Mouse (Mus musculus) gastrocnemius, postnatal 14 days (tissue): Measurements from ENCODE around the gene Rimklb. TPM values are rescaled to one million over a fixed set of nuclear protein-coding genes. Genes with fewer than 3 reads are reported as not detected.

ENCODE experiments used
- DNase-seq: peaks from one replicate; pipeline ENCODE4 v3.0.0; 2021; ENCODE audit warnings: mixed read lengths
- intact Hi-C: fragments of 180-260 bp; cut with DNase I; formaldehyde crosslinking; loops from one replicate; pipeline ENCODE4 v1.15.1; 2025; ENCODE audit warnings: low total_unique reads
- total RNA-seq, 2 experiments: library from RNA; stranded (reverse); gene quantifications; 2 replicates each; pipeline ENCODE4 v1.2.3; 2021

Rimklb gene
- total RNA-seq, 2 experiments from 2014 or later: 1.00 to 2.4 TPM

- DNase-seq: no peak
Measured at GRCm38 (mm10) chr6:122445215-122445614, 53.3 kb downstream of the Rimklb start.

DNA sequence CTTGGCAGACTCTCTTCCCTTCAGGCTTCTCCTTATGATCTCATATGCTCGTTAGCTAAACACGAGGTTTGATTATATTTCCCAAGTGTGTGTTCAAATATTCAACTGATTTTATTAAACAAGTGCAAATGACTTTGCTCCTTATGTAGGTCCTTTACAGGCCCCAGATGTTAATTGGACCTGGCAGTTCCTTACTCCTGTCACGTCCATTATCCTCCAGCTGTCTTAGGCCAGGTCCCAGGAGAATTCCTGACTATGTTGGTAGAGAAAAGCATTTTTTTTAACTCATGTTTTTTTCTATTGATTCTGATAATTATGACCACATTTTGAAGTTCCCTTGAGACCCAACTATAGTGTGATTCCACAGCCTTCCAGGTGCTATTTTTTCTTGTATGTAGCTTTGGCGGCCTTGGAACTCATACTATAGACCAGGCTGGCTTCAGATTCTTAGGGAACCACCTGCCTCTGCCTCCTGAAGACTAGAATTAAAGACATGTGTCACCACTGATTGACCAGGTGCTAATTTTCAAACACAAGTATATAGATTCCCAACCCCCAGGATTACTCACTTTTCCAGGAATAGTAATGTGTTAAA lies 57.8 kb downstream of the Rimklb start:
- DNase-seq: no peak
- intact Hi-C loops: no loop called here

More at GRCm38 (mm10) chr6:122445215-122445614, 53.3 kb downstream of the Rimklb start:
- intact Hi-C loops: no loop called here

DNA sequence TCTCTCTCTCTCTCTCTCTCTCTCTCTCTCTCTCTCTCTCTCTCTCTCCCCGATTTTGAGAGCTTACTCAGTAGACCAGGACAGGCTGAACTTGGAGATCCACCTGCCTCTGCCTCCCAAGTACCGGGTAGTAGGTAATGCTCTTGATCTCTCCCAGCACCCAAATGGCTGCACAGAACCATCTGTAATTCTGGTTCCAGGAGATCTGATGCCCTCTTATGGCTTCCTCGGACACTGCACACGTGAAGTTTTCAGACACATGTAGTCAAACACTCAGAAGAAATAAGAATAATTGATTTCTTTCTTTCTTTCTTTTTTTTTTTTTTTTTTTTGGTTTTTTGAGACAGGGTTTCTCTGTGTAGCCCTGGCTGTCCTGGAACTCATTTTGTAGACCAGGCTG lies 59.3 kb downstream of the Rimklb start:
- no peak for DNase-seq
- intact Hi-C loops: no loop called here

DNA sequence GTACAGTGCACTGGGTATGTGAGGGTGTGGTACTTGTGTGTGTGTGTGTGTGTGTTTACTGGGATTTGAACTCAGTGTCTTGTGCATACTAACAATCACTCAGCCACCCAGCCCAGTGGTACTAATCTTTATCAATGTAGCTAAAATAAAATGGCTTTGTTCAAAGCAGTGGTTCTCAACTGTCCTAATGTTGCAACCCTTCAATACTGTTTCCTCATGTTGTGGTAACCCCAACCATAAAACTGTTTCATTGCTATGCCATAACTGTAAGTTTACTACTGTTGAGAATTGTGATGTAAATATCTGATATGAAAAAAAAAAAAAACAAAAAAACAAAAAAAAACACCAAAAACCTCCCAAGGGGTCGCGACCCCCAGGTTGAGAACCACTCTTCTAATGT lies 63.3 kb downstream of the Rimklb start:
- no peak for DNase-seq
- intact Hi-C loops: no loop called here

- intact Hi-C loops: no loop called here
- DNase-seq: no peak
Measured at GRCm38 (mm10) chr6:122427456-122427855, 71.1 kb downstream of the Rimklb start.

GRCm38 (mm10) chr6:122417015-122417414 lies 81.5 kb downstream of the Rimklb start:
- no peak for DNase-seq
- intact Hi-C loops: no loop called here

GRCm38 (mm10) chr6:122416347-122416746 lies 82.2 kb downstream of the Rimklb start:
- no peak for DNase-seq
- intact Hi-C loops: no loop called here

GRCm38 (mm10) chr6:122411281-122411680 lies 87.3 kb downstream of the Rimklb start:
- DNase-seq: no peak
- intact Hi-C loops: no loop called here

DNA sequence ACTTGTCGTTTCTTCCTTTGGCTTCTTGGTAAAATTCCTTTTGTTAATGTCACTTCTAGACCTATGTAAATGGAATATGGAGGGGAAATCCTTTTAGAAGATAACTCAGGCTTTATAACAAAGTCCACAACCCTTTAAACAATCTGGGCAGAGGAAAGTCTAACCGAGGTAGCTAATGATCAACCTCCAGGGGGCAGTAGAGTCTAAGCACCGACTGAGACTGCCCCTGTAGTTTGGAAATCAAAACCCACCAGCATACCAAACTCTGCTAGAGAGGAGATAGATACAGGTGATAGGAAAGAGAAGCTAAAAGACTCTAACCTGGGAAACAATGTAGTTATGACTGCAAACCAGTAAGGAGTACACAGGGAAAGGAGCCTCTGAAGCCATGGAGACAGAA lies 96.3 kb downstream of the Rimklb start:
- intact Hi-C loops: loop anchor here (10.0 kb wide), 1 partner anchor 163 kb away; no protein-coding TSS in a partner anchor
- DNase-seq: no peak

DNA sequence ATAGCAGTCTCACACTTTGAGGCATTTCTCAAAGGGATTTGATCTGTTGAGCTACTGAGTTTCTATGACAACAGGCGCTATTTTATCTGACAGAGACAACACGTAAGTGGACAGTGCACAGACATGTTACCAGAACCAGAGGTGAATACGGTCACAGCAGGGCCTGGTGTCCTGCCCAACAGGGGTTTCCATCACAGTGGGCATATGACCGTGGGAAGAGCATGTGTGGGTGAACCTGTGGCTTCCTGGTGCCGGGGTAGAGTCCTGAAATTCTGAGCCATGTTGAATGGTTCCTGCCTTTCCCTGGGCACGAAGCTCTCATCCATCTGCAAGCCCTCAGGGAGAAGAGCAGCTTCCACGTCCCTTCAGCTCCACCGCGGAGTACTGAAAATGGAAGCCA lies 98.3 kb downstream of the Rimklb start:
- DNase-seq: no peak
- intact Hi-C loops: loop anchor here (10.0 kb wide), 1 partner anchor 165 kb away; no protein-coding TSS in a partner anchor

Other genes with a start within 250 kb of the Rimklb start
- gene Klrg1, start 215.9 kb downstream of the Rimklb start, total RNA-seq: not detected
- gene M6pr, start 190.0 kb downstream of the Rimklb start, total RNA-seq: 10 to 100 TPM; 22.7 to 26.6 TPM
- 10 to 100 TPM in 1 of 2 experiments, 1 to 10 TPM in 1; 8.0 to 10.7 TPM for gene Phc1, start 158.2 kb downstream of the Rimklb start, total RNA-seq
- gene Mfap5, start 7.1 kb upstream of the Rimklb start, total RNA-seq: 100 to 1,000 TPM in 1 of 2 experiments, 10 to 100 TPM in 1; 92.6 to 115 TPM
- gene Aicda, start 55.0 kb upstream of the Rimklb start, total RNA-seq: not detected
- gene Apobec1, start 103.7 kb upstream of the Rimklb start, total RNA-seq: 1 to 10 TPM; 1.4 to 1.8 TPM
- gene Gdf3, start 111.3 kb upstream of the Rimklb start, total RNA-seq: not detected
- gene Dppa3, start 127.6 kb upstream of the Rimklb start, total RNA-seq: not detected
- not detected for gene Nanog, start 208.7 kb upstream of the Rimklb start, total RNA-seq